Mouse (Mus musculus): Measurements from ENCODE around the gene Hp. TPM values are rescaled to one million over a fixed set of nuclear protein-coding genes. Genes with fewer than 3 reads are reported as not detected.

The Hp gene
- 4,025 and 4,072 TPM in 2 replicates for polyA plus RNA-seq (2015; fragmentation: Nextera tagmentation; extraction: Ambion mirVana)

DNA sequence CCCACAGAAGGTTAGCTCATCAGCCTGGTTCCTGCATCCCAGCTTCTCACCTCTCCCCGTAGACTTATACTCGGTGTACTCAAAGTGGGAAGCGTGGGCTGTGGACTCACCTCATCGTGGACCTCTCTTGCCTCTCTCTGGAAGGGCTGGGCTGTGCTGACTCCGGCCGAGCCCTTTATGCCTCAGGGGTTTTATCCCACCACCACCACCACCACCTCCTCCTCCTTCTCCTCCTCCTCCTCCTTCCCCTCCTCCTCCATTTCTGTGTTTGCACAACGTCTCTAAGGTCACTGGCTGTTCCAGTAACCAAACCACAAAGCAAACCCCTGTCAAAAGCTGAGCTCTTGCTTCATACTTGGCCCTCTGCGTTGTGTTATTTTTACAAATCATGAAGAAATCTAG is at the start of gene Hp:
Gene Hp (minus strand): TSS at position 273 of the 402 bp plus-strand sequence.
- Histone ChIP-seq H3K4me1 (ENCODE audit: insufficient read depth) (peaks cover 5% of the 10 kb centered on the region; the same call in 1 of the 2 replicates), H3K36me3 (replicated peaks; ENCODE audit: insufficient read depth, low read length) (peaks cover 31% of the 10 kb centered on the region), H3K4me3 (ENCODE audit: low read depth, low read length) (peak within 1 kb of the TSS; percentile 56), H3K9ac (replicated peaks) (peak within 1 kb of the TSS; percentile 77), H3K27me3 (ENCODE audit: insufficient read depth, low read length) (no peaks in the 10 kb centered on the region), H3K9me3 (ENCODE audit: low read length) (no peaks in the 10 kb centered on the region), H3K27ac (ENCODE audit: low read depth) (peak within 1 kb of the TSS; percentile 81), H3K4me2 (ENCODE audit: low read depth, low read length) (peak within 1 kb of the TSS; percentile 67)
- DNase-seq: peak; percentile 78
- WGBS (ENCODE audit: insufficient replicate concordance): 25% methylated on average over 8 of the region's 8 CpGs
- TF ChIP-seq EP300 (IDR thresholded peaks at IDR 0.05; ENCODE audit: low read depth) (peak; percentile 81), CTCF (IDR thresholded peaks at IDR 0.05; ENCODE audit: low read depth) (no peak)
- ATAC-seq: peak; percentile 87

DNA sequence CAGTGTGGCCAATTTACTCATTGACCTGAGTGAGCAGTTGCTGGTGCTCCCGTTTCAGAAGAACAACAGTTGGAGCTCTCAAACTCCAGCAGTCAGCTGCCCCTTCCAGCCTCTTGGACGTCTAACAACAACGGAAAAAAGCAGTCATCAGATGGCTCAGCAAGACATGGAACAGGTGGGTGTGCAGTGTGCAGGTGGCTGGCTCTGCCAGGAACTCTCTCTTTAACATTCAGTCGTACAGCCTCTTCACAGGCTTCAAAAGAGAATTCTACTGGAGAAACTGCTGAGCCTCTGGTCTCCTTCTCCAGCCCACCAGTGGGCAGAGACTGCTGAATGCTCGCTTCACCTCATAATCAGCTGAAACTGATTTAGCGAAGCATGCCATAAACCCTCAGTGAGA is 49.7 kb upstream of the Hp start:
- Histone ChIP-seq H3K9ac (replicated peaks) (no peak overlapping the region), H3K9me3 (ENCODE audit: low read length) (no peaks in the 10 kb centered on the region), H3K36me3 (replicated peaks; ENCODE audit: insufficient read depth, low read length) (no peaks in the 10 kb centered on the region), H3K27me3 (ENCODE audit: insufficient read depth, low read length) (no peaks in the 10 kb centered on the region), H3K4me2 (ENCODE audit: low read depth, low read length) (no peak overlapping the region), H3K4me3 (ENCODE audit: low read depth, low read length) (no peak overlapping the region), H3K27ac (ENCODE audit: low read depth) (no peak overlapping the region), H3K4me1 (ENCODE audit: insufficient read depth) (no peaks in the 10 kb centered on the region)
- DNase-seq: no peak
- ATAC-seq: no peak
- TF ChIP-seq EP300 (IDR thresholded peaks at IDR 0.05; ENCODE audit: low read depth) (no peak), CTCF (IDR thresholded peaks at IDR 0.05; ENCODE audit: low read depth) (no peak)
- WGBS (ENCODE audit: insufficient replicate concordance): 69% methylated on average over 6 of the region's 6 CpGs

DNA sequence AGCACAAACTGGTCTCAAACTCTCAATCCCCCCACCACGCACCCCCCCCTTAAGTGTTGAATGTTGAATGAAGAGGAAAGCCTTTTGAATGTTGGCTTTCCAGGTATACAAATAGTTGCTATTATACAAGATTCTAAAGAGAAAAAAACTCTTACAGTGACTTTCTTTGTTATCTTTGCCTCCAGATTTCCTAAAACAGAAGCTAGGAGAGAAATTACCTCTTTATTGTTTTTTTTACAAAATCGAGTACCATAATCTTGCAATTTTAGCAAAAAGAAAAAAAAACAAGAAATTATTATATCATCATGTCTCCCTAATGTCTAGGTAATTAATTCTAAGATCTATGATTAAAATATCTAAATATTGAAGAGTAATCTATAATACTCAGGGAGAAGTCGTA is 36.6 kb upstream of the Hp start:
- DNase-seq (no peak), ATAC-seq (no peak)
- 77% methylated on average over 3 of the region's 3 CpGs for WGBS (ENCODE audit: insufficient replicate concordance)
- Histone ChIP-seq H3K36me3 (replicated peaks; ENCODE audit: insufficient read depth, low read length) (no peaks in the 10 kb centered on the region), H3K9me3 (ENCODE audit: low read length) (peaks cover 3% of the 10 kb centered on the region; the same call in 1 of the 2 replicates), H3K4me2 (ENCODE audit: low read depth, low read length) (no peak overlapping the region), H3K27me3 (ENCODE audit: insufficient read depth, low read length) (no peaks in the 10 kb centered on the region), H3K27ac (ENCODE audit: low read depth) (no peak overlapping the region), H3K9ac (replicated peaks) (no peak overlapping the region), H3K4me1 (ENCODE audit: insufficient read depth) (0 out of 2 replicates have a peak, but pooled peaks cover 4% of the 10 kb centered on the region), H3K4me3 (ENCODE audit: low read depth, low read length) (no peak overlapping the region)
- no peak for TF ChIP-seq CTCF (IDR thresholded peaks at IDR 0.05; ENCODE audit: low read depth)
- no peak for TF ChIP-seq EP300 (IDR thresholded peaks at IDR 0.05; ENCODE audit: low read depth)

DNA sequence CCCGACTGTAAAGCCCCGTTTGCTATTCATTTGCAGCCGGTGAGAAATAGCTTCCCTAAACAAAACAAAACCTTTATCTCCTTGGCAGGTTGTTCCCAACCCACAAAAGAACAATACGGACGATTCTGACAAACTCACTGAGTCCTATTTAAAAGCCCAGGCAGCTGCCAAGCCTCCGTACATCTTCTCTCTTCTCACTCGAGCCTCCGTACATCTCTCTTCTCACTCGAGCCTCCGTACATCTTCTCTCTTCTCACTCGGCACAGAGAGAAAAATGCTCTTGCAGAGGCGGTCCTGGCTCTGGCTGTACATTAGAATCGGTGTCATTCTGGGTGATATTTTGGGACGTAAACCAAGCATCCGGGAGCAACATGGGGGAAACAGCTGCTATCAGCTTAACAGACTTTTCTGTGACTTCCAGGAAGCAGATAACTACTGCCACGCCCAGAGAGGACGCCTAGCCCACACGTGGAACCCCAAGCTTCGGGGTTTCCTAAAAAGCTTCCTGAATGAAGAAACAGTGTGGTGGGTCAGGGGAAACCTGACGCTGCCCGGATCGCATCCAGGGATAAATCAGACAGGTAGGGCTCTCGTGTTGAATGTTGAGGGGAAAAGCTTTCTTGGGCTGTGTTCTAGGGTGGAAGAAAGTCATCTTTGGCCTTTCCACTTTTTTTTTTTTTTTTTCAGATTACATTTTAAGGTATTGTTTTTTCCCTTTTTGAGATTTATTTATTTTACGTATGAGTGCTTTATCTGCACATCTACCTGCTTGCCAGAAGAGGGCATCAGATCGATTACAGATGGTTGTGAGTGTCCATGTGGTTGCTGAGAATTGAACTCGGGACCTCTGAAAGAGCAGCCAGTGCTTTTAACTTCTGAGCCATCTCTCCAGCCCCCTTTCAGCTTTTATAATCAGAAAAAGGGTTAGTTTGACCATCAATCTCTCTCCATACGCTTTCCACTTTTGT is 35.6 kb upstream of the Hp start, which contains the start of gene Pkd1l3:
Gene Pkd1l3 (plus strand): TSS at position 275 of the 968 bp plus-strand sequence.
- peaks cover 11% of the 10 kb centered on the region; the same call in 1 of the 2 replicates for H3K4me1 ChIP-seq (ENCODE audit: insufficient read depth)
- ATAC-seq (peak; percentile 75), DNase-seq (peak; percentile 52)
- H3K9ac ChIP-seq (replicated peaks): peak within 1 kb of the TSS; percentile 52
- peak within 1 kb of the TSS; percentile 66 for H3K4me2 ChIP-seq (ENCODE audit: low read depth, low read length)
- peak within 1 kb of the TSS; percentile 60 for H3K27ac ChIP-seq (ENCODE audit: low read depth)
- peaks cover 2% of the 10 kb centered on the region; the same call in 1 of the 2 replicates for H3K9me3 ChIP-seq (ENCODE audit: low read length)
- peak within 1 kb of the TSS; percentile 48 for H3K4me3 ChIP-seq (ENCODE audit: low read depth, low read length)
- 29% methylated on average over 27 of the region's 27 CpGs for WGBS (ENCODE audit: insufficient replicate concordance)
- TF ChIP-seq CTCF (IDR thresholded peaks at IDR 0.05; ENCODE audit: low read depth) (peak; percentile 25; the same call in 1 of the 2 replicates), EP300 (IDR thresholded peaks at IDR 0.05; ENCODE audit: low read depth) (peak; percentile 69)
- no peaks in the 10 kb centered on the region for H3K36me3 ChIP-seq (replicated peaks; ENCODE audit: insufficient read depth, low read length)
- no peaks in the 10 kb centered on the region for H3K27me3 ChIP-seq (ENCODE audit: insufficient read depth, low read length)

DNA sequence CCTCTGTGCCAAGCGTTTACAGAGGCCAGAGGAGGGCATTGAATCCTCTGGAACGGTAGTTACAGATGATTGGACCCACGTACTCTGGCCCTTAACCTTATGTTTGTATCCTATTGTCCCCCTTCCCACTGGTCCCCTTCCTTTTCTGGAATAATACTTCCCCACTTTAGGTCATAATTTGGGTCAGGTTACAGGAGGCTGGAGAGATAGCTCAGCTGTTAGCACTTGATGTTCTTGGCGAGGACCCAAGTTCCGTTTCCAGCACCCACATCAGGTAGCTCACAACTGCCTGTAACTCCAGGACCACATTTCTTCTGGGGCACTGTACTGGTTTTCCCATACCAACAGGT is 30.2 kb upstream of the Hp start:
- peak; percentile 5; the same call in 1 of the 2 replicates for ATAC-seq
- peak overlapping the region; percentile 98 for H3K27ac ChIP-seq (ENCODE audit: low read depth)
- peaks cover 20% of the 10 kb centered on the region for H3K4me1 ChIP-seq (ENCODE audit: insufficient read depth)
- H3K36me3 ChIP-seq (replicated peaks; ENCODE audit: insufficient read depth, low read length): 0 out of 2 replicates have a peak, but pooled peaks cover 6% of the 10 kb centered on the region
- H3K4me2 ChIP-seq (ENCODE audit: low read depth, low read length): peak overlapping the region; percentile 99
- peak overlapping the region; percentile 66 for H3K4me3 ChIP-seq (ENCODE audit: low read depth, low read length)
- H3K9ac ChIP-seq (replicated peaks): peak overlapping the region; percentile 72
- whole genome bisulfite sequencing (ENCODE audit: insufficient replicate concordance): 11% methylated on average over 5 of the region's 5 CpGs
- DNase-seq: peak; percentile 57
- TF ChIP-seq EP300 (IDR thresholded peaks at IDR 0.05; ENCODE audit: low read depth): peak; percentile 61; the same call in 1 of the 2 replicates
- TF ChIP-seq CTCF (IDR thresholded peaks at IDR 0.05; ENCODE audit: low read depth): no peak
- H3K9me3 ChIP-seq (ENCODE audit: low read length): no peaks in the 10 kb centered on the region
- H3K27me3 ChIP-seq (ENCODE audit: insufficient read depth, low read length): no peaks in the 10 kb centered on the region
